Mouse (Mus musculus) midbrain, embryonic 15.5 days (tissue): ENCODE measurements around the gene Pram1. TPM values are rescaled to one million over a fixed set of nuclear protein-coding genes. Genes with fewer than 3 reads are reported as not detected.

Experiments
- ATAC-seq: fragments of 200-750 bp; cut with Nextera tagmentation; replicated peaks from 2 replicates; pipeline ENCODE4 v1.8.0; 2017; ENCODE audit warnings: moderate TSS enrichment
- H3K27ac ChIP-seq: fragments of 300-500 bp; sonication (generic); 2 replicates; pipeline ENCODE4 v1.5.1; 2015; ENCODE audit warnings: mild to moderate bottlenecking, inconsistent platforms
- H3K27me3 ChIP-seq: fragments of 300-500 bp; sonication (generic); replicated peaks from 2 replicates; pipeline ENCODE4 v1.6.1; 2015; ENCODE audit warnings: inconsistent platforms
- H3K36me3 ChIP-seq: fragments of 300-500 bp; sonication (generic); replicated peaks from 2 replicates; pipeline ENCODE4 v1.6.1; 2015; ENCODE audit warnings: inconsistent platforms
- H3K4me1 ChIP-seq: fragments of 300-500 bp; sonication (generic); 2 replicates; pipeline ENCODE4 v1.6.1; 2015; ENCODE audit warnings: inconsistent platforms
- H3K4me2 ChIP-seq: fragments of 300-500 bp; sonication (generic); 2 replicates; pipeline ENCODE4 v1.6.1; 2015; ENCODE audit warnings: inconsistent platforms, mild to moderate bottlenecking, moderate library complexity
- H3K4me3 ChIP-seq: fragments of 300-500 bp; sonication (generic); 2 replicates; pipeline ENCODE4 v1.5.1; 2015; ENCODE audit warnings: mild to moderate bottlenecking, inconsistent platforms
- H3K9ac ChIP-seq: fragments of 300-500 bp; sonication (generic); 2 replicates; pipeline ENCODE4 v1.6.1; 2015; ENCODE audit warnings: mild to moderate bottlenecking, inconsistent platforms
- H3K9me3 ChIP-seq: fragments of 300-500 bp; sonication (generic); 2 replicates; pipeline ENCODE4 v1.6.1; 2016; ENCODE audit warnings: inconsistent platforms
- WGBS: fragments of 180-500 bp; shearing (Covaris S2); methylation state at CpG from one replicate; pipeline ENCODE4 v1.1.7; 2015; ENCODE audit warnings: mixed read lengths; 5-methylcytosine and 5-hydroxymethylcytosine counted together
- polyA plus RNA-seq: library from polyadenylated mRNA; unstranded; fragments of >200 nt; fragmentation: Nextera tagmentation; extraction: Ambion mirVana; gene quantifications from 2 replicates; pipeline ENCODE4 v1.2.1, GENCODE M21; 2015

Gene Pram1
- polyA plus RNA-seq, 1 experiment from 2014 or later = 0.83 TPM

GRCm38 (mm10) chr17:33630171-33630895, 7.5 kb upstream of the Pram1 start:
- H3K27me3 ChIP-seq = no peaks in the 10 kb centered on the region
- no peak overlapping the region for H3K27ac ChIP-seq
- H3K36me3 ChIP-seq = no peaks in the 10 kb centered on the region
- H3K4me1 ChIP-seq = peaks cover 30% of the 10 kb centered on the region
- 86% methylated on average over 13 of the region's 13 CpGs for WGBS
- no peaks in the 10 kb centered on the region for H3K9me3 ChIP-seq
- peak overlapping the region; percentile 56; the same call in 1 of the 2 replicates for H3K4me2 ChIP-seq
- H3K4me3 ChIP-seq = no peak overlapping the region
- ATAC-seq = no peak
- H3K9ac ChIP-seq = no peak overlapping the region

GRCm38 (mm10) chr17:33631236-33631635, 6.6 kb upstream of the Pram1 start:
- Histone ChIP-seq H3K9me3 (no peaks in the 10 kb centered on the region), H3K4me1 (peaks cover 30% of the 10 kb centered on the region), H3K4me3 (no peak overlapping the region), H3K27ac (no peak overlapping the region), H3K36me3 (no peaks in the 10 kb centered on the region), H3K27me3 (no peaks in the 10 kb centered on the region), H3K9ac (no peak overlapping the region), H3K4me2 (no peak overlapping the region)
- ATAC-seq = no peak
- WGBS = 98% methylated on average over 9 of the region's 9 CpGs

- no peaks in the 10 kb centered on the region for H3K36me3 ChIP-seq
- no peak overlapping the region for H3K9ac ChIP-seq
- peaks cover 30% of the 10 kb centered on the region for H3K4me1 ChIP-seq
- no peak overlapping the region for H3K27ac ChIP-seq
- H3K9me3 ChIP-seq = no peaks in the 10 kb centered on the region
- no peaks in the 10 kb centered on the region for H3K27me3 ChIP-seq
- no peak overlapping the region for H3K4me3 ChIP-seq
- 80% methylated on average over 5 of the region's 5 CpGs for WGBS
- ATAC-seq = no peak
- no peak overlapping the region for H3K4me2 ChIP-seq
Measured at GRCm38 (mm10) chr17:33631796-33632195, 6.1 kb upstream of the Pram1 start.

GRCm38 (mm10) chr17:33637038-33637437, 818 bp upstream of the Pram1 start:
- no peak overlapping the region for H3K4me2 ChIP-seq
- 0 out of 2 replicates have a peak, but pooled peaks cover 4% of the 10 kb centered on the region for H3K36me3 ChIP-seq
- H3K9ac ChIP-seq = no peak overlapping the region
- H3K9me3 ChIP-seq = no peaks in the 10 kb centered on the region
- H3K4me3 ChIP-seq = no peak overlapping the region
- no peaks in the 10 kb centered on the region for H3K4me1 ChIP-seq
- no peak for ATAC-seq
- no peak overlapping the region for H3K27ac ChIP-seq
- 86% methylated on average over 2 of the region's 2 CpGs for WGBS
- H3K27me3 ChIP-seq = no peaks in the 10 kb centered on the region

- Histone ChIP-seq H3K9me3 (no peaks in the 10 kb centered on the region), H3K27ac (no peak overlapping the region), H3K36me3 (peaks cover 21% of the 10 kb centered on the region; the same call in 1 of the 2 replicates), H3K4me3 (no peak overlapping the region), H3K9ac (no peak overlapping the region), H3K4me2 (no peak overlapping the region), H3K4me1 (no peaks in the 10 kb centered on the region), H3K27me3 (no peaks in the 10 kb centered on the region)
- ATAC-seq = no peak
- 74% methylated on average over 6 of the region's 6 CpGs for WGBS
Measured at GRCm38 (mm10) chr17:33639743-33640142, 1.9 kb downstream of the Pram1 start.

- ATAC-seq = no peak
- no peak overlapping the region for H3K4me2 ChIP-seq
- H3K9me3 ChIP-seq = no peaks in the 10 kb centered on the region
- no peak overlapping the region for H3K4me3 ChIP-seq
- no peak overlapping the region for H3K9ac ChIP-seq
- WGBS = 95% methylated on average over 4 of the region's 4 CpGs
- no peaks in the 10 kb centered on the region for H3K4me1 ChIP-seq
- no peaks in the 10 kb centered on the region for H3K27me3 ChIP-seq
- H3K27ac ChIP-seq = no peak overlapping the region
- H3K36me3 ChIP-seq = peaks cover 51% of the 10 kb centered on the region; the same call in 1 of the 2 replicates
Measured at GRCm38 (mm10) chr17:33644068-33644467, 6.2 kb downstream of the Pram1 start.

- Histone ChIP-seq H3K27ac (no peak overlapping the region), H3K4me1 (no peaks in the 10 kb centered on the region), H3K4me2 (no peak overlapping the region), H3K27me3 (no peaks in the 10 kb centered on the region), H3K4me3 (no peak overlapping the region), H3K9ac (no peak overlapping the region), H3K9me3 (no peaks in the 10 kb centered on the region), H3K36me3 (peaks cover 61% of the 10 kb centered on the region)
- no peak for ATAC-seq
- 96% methylated on average over 8 of the region's 8 CpGs for WGBS
Measured at GRCm38 (mm10) chr17:33645073-33645472, 7.2 kb downstream of the Pram1 start.

- Histone ChIP-seq H3K9me3 (no peaks in the 10 kb centered on the region), H3K27me3 (no peaks in the 10 kb centered on the region), H3K27ac (no peak overlapping the region), H3K4me1 (no peaks in the 10 kb centered on the region), H3K4me3 (no peak overlapping the region), H3K4me2 (no peak overlapping the region), H3K9ac (no peak overlapping the region), H3K36me3 (peaks cover 62% of the 10 kb centered on the region)
- peak; percentile 54; the same call in 1 of the 2 replicates for ATAC-seq
- WGBS = 97% methylated on average over 34 of the region's 34 CpGs
Measured at GRCm38 (mm10) chr17:33649781-33650475, 12.1 kb downstream of the Pram1 start.

GRCm38 (mm10) chr17:33666813-33667212, 29.0 kb downstream of the Pram1 start:
- H3K4me1 ChIP-seq = 0 out of 2 replicates have a peak, but pooled peaks cover 5% of the 10 kb centered on the region
- H3K4me2 ChIP-seq = no peak overlapping the region
- no peaks in the 10 kb centered on the region for H3K27me3 ChIP-seq
- WGBS = 89% methylated on average over 3 of the region's 3 CpGs
- no peak overlapping the region for H3K4me3 ChIP-seq
- H3K9ac ChIP-seq = no peak overlapping the region
- H3K36me3 ChIP-seq = peaks cover 21% of the 10 kb centered on the region
- ATAC-seq = no peak
- no peaks in the 10 kb centered on the region for H3K9me3 ChIP-seq
- H3K27ac ChIP-seq = no peak overlapping the region

- 93% methylated on average over 3 of the region's 3 CpGs for WGBS
- peaks cover 8% of the 10 kb centered on the region for H3K36me3 ChIP-seq
Measured at GRCm38 (mm10) chr17:33669681-33670080, 31.8 kb downstream of the Pram1 start.

GRCm38 (mm10) chr17:33673837-33674236, 36.0 kb downstream of the Pram1 start:
- Histone ChIP-seq H3K9me3 (no peaks in the 10 kb centered on the region), H3K36me3 (peaks cover 12% of the 10 kb centered on the region; the same call in 1 of the 2 replicates), H3K9ac (no peak overlapping the region), H3K4me3 (no peak overlapping the region), H3K4me2 (no peak overlapping the region), H3K27me3 (no peaks in the 10 kb centered on the region), H3K27ac (no peak overlapping the region), H3K4me1 (0 out of 2 replicates have a peak, but pooled peaks cover 9% of the 10 kb centered on the region)
- ATAC-seq = no peak
- 93% methylated on average over 1 of the region's 1 CpGs for WGBS

More at GRCm38 (mm10) chr17:33669681-33670080, 31.8 kb downstream of the Pram1 start:
- no peaks in the 10 kb centered on the region for H3K9me3 ChIP-seq
- ATAC-seq = no peak
- no peak overlapping the region for H3K4me3 ChIP-seq
- H3K27ac ChIP-seq = no peak overlapping the region
- no peak overlapping the region for H3K9ac ChIP-seq
- no peaks in the 10 kb centered on the region for H3K27me3 ChIP-seq
- H3K4me2 ChIP-seq = no peak overlapping the region
- 0 out of 2 replicates have a peak, but pooled peaks cover 5% of the 10 kb centered on the region for H3K4me1 ChIP-seq

- no peak overlapping the region for H3K9ac ChIP-seq
- no peak overlapping the region for H3K4me2 ChIP-seq
- no peaks in the 10 kb centered on the region for H3K27me3 ChIP-seq
- peaks cover 8% of the 10 kb centered on the region for H3K4me1 ChIP-seq
- H3K36me3 ChIP-seq = peaks cover 12% of the 10 kb centered on the region; the same call in 1 of the 2 replicates
- H3K27ac ChIP-seq = no peak overlapping the region
- H3K4me3 ChIP-seq = no peak overlapping the region
- no peak for ATAC-seq
- no peaks in the 10 kb centered on the region for H3K9me3 ChIP-seq
Measured at GRCm38 (mm10) chr17:33675452-33675851, 37.6 kb downstream of the Pram1 start.
